Mouse (Mus musculus) CH12.LX (cell line): ENCODE data around the gene Whrn.

Experiments used
- CHD2 ChIP-seq: IDR thresholded peaks from 2 replicates; pipeline ENCODE4 v1.6.1; 2011; ENCODE audit warnings: low read length, improper control_type of control experiment
- CTCF ChIP-seq, 2 experiments: IDR thresholded peaks in 1 of 2; conservative IDR thresholded peaks in 1 of 2; 2 replicates each; pipeline ENCODE4 v1.5.1; 2011 to 2012; ENCODE audit warnings: low read depth in 2 of 2, low read length in 2 of 2, improper control_type of control experiment in 1 of 2, inconsistent platforms in 1 of 2, mild to moderate bottlenecking in 1 of 2, moderate library complexity in 1 of 2
- E2F4 ChIP-seq: IDR thresholded peaks from 2 replicates; pipeline ENCODE4 v1.6.1; 2011; ENCODE audit warnings: low read depth, low read length, improper control_type of control experiment; ENCODE audit not compliant: insufficient replicate concordance
- EP300 ChIP-seq: IDR thresholded peaks from 2 replicates; pipeline ENCODE4 v1.6.1; 2011; ENCODE audit warnings: low read length, improper control_type of control experiment
- GABPA ChIP-seq: IDR thresholded peaks from 2 replicates; pipeline ENCODE4 v1.6.1; 2012; ENCODE audit warnings: low read depth, low read length, improper control_type of control experiment, inconsistent platforms; ENCODE audit not compliant: insufficient replicate concordance
- JUND ChIP-seq: conservative IDR thresholded peaks from 2 replicates; pipeline ENCODE4 v1.6.1; 2011; ENCODE audit warnings: low read depth, low read length, improper control_type of control experiment
- MYC ChIP-seq: IDR thresholded peaks from 2 replicates; pipeline ENCODE4 v1.6.1; 2011; ENCODE audit warnings: low read depth, mild to moderate bottlenecking, improper control_type of control experiment, low read length
- POLR2A ChIP-seq: IDR thresholded peaks from 2 replicates; pipeline ENCODE4 v1.6.1; 2011; ENCODE audit warnings: low read depth, mild to moderate bottlenecking, improper control_type of control experiment, low read length
- POLR2AphosphoS2 ChIP-seq: IDR thresholded peaks from 2 replicates; pipeline ENCODE4 v1.6.1; 2011; ENCODE audit warnings: low read depth, low read length, improper control_type of control experiment
- RAD21 ChIP-seq: IDR thresholded peaks from 2 replicates; pipeline ENCODE4 v1.6.1; 2011; ENCODE audit warnings: low read depth, mild to moderate bottlenecking, low read length, improper control_type of control experiment, moderate library complexity
- RCOR1 ChIP-seq: conservative IDR thresholded peaks from 2 replicates; pipeline ENCODE4 v1.6.1; 2012; ENCODE audit warnings: low read depth, mild to moderate bottlenecking, inconsistent platforms, low read length, improper control_type of control experiment
- ZC3H11A ChIP-seq: IDR thresholded peaks from 2 replicates; pipeline ENCODE4 v1.6.1; 2012; ENCODE audit warnings: low read depth, mild to moderate bottlenecking, inconsistent platforms, low read length, improper control_type of control experiment

- TF ChIP-seq CTCF (conservative IDR thresholded peaks at IDR 0.05 in 1 of 2, IDR thresholded peaks at IDR 0.05 in 1 of 2; ENCODE audit: low read depth in 2 of 2, low read length in 2 of 2) (no peak), POLR2A (no peak), GABPA (no peak), E2F4 (no peak), EP300 (no peak), CHD2 (no peak), JUND (no peak), POLR2AphosphoS2 (no peak), MYC (no peak), RCOR1 (no peak), ZC3H11A (no peak), RAD21 (no peak)
Observed at GRCm38 (mm10) chr4:63435402-63435801, 60.4 kb downstream of the Whrn start.
